ENCODE assay signal across 10 mouse cellular contexts in the genomic region with DNA sequence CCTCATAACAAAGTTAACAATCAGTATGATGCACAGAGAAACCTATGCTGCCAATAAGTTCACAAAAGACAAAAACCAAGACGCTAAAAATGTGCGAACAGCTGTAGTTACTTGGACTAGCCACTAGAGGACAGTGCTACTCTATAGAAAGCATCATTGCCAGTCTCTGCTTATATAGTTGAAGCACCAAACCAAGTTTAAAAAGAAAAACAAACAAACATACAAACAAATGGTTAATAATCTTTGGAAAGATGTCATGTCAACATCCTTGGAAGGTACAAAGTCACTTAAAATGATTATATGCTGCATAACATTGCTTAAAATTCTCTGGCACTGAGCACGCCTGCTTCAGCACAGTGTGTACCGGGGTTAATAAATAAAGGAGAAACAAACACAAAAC. TPM values are rescaled to one million over a fixed set of nuclear protein-coding genes. Genes with fewer than 3 reads are reported as not detected.
DNase-seq lines count a peak whose midpoint lies in the region; ATAC-seq lines count a peak whose summit lies in the region.
"Had no signal": no experiment of that assay in that cellular context is flagged by ENCODE, and none has a peak within 500 bp of the region (broad histone marks: within the 10 kb centered on the region; RNA-seq: fewer than 3 reads in every experiment).

No protein-coding gene starts in this region.

- intact Hi-C loops in heart, postnatal 36 days (cut with DNase I) = loop anchor here (10.0 kb wide), 3 partner anchors 190 to 670 kb away; no protein-coding TSS in a partner anchor

- DNase-seq in forebrain, embryonic 11.5 days (ENCODE audit: low spot score) = no peak
- peak; percentile 33 for DNase-seq in right cerebral cortex, adult 18-20 months
- no peak for DNase-seq in right cerebral cortex, postnatal 25 days
- peak; percentile 84 for DNase-seq in hindbrain, embryonic 14.5 days (ENCODE audit: low spot score)
- no peak for DNase-seq in adrenal gland, postnatal 10 days
- DNase-seq in urinary bladder, postnatal 14 days (ENCODE audit: low spot score) = no peak
- no peak for DNase-seq in heart, postnatal 36 days

- peaks cover 18% of the 10 kb centered on the region for H3K27me3 ChIP-seq in forebrain, embryonic 12.5 days
- H3K27me3 ChIP-seq in forebrain, embryonic 11.5 days (ENCODE audit: control insufficient read depth, insufficient read depth, low read length) = peaks cover 11% of the 10 kb centered on the region
- H3K27me3 ChIP-seq in hindbrain, embryonic 14.5 days (ENCODE audit: control insufficient read depth, insufficient read depth, low read length) = peaks cover 4% of the 10 kb centered on the region; the same call in 1 of the 2 replicates

- WGBS in forebrain, embryonic 12.5 days = 42% methylated on average over 4 of the region's 4 CpGs
- WGBS in forebrain, embryonic 11.5 days = 45% methylated on average over 4 of the region's 4 CpGs
- 42% methylated on average over 4 of the region's 4 CpGs for WGBS in hindbrain, embryonic 14.5 days

- peaks cover 35% of the 10 kb centered on the region for H3K4me1 ChIP-seq in forebrain, embryonic 12.5 days
- H3K4me1 ChIP-seq in forebrain, embryonic 11.5 days (replicated peaks; ENCODE audit: control insufficient read depth, insufficient read depth, low read length) = peaks cover 6% of the 10 kb centered on the region; the same call in 1 of the 2 replicates
- peaks cover 12% of the 10 kb centered on the region for H3K4me1 ChIP-seq in hindbrain, embryonic 14.5 days (replicated peaks; ENCODE audit: control insufficient read depth, insufficient read depth, low read length)

- peak; percentile 5; the same call in 1 of the 2 replicates for ATAC-seq in forebrain, embryonic 12.5 days (ENCODE audit: low FRiP score)
- no peak for ATAC-seq in forebrain, embryonic 11.5 days (replicated peaks; ENCODE audit: low FRiP score)
- ATAC-seq in hindbrain, embryonic 14.5 days (ENCODE audit: low FRiP score) = no peak

- no peaks in the 10 kb centered on the region for H3K9me3 ChIP-seq in forebrain, embryonic 12.5 days
- no peaks in the 10 kb centered on the region for H3K9me3 ChIP-seq in forebrain, embryonic 11.5 days (ENCODE audit: control insufficient read depth, low read length)
- no peaks in the 10 kb centered on the region for H3K9me3 ChIP-seq in hindbrain, embryonic 14.5 days (ENCODE audit: control insufficient read depth, low read length)
- H3K9me3 ChIP-seq: stomach, embryonic 15.5 days had no signal

- H3K36me3 ChIP-seq in forebrain, embryonic 12.5 days (replicated peaks) = no peaks in the 10 kb centered on the region
- H3K36me3 ChIP-seq in forebrain, embryonic 11.5 days (ENCODE audit: control insufficient read depth, insufficient read depth, low read length) = no peaks in the 10 kb centered on the region
- H3K36me3 ChIP-seq in hindbrain, embryonic 14.5 days (replicated peaks; ENCODE audit: control insufficient read depth, insufficient read depth) = no peaks in the 10 kb centered on the region
- H3K36me3 ChIP-seq: stomach, embryonic 15.5 days had no signal

- no peak overlapping the region for H3K27ac ChIP-seq in forebrain, embryonic 12.5 days
- H3K27ac ChIP-seq in forebrain, embryonic 11.5 days (ENCODE audit: low read depth, low read length) = no peak overlapping the region
- H3K27ac ChIP-seq in hindbrain, embryonic 14.5 days = no peak overlapping the region
- H3K27ac ChIP-seq: stomach, embryonic 15.5 days had no signal

- peak overlapping the region; percentile 15; the same call in 1 of the 2 replicates for H3K4me2 ChIP-seq in forebrain, embryonic 12.5 days
- H3K4me2 ChIP-seq in forebrain, embryonic 11.5 days (ENCODE audit: low read depth, low read length, severe bottlenecking) = no peak overlapping the region
- peak overlapping the region; percentile 87 for H3K4me2 ChIP-seq in hindbrain, embryonic 14.5 days (replicated peaks)
- H3K4me2 ChIP-seq: stomach, embryonic 15.5 days had no signal

- H3K9ac ChIP-seq in forebrain, embryonic 12.5 days = no peak overlapping the region
- no peak overlapping the region for H3K9ac ChIP-seq in forebrain, embryonic 11.5 days (ENCODE audit: low read length)
- 0 out of 2 replicates have a peak overlapping the region, but pooled peaks have one; percentile 74 for H3K9ac ChIP-seq in hindbrain, embryonic 14.5 days
- H3K9ac ChIP-seq: stomach, embryonic 15.5 days had no signal

- H3K4me3 ChIP-seq in forebrain, embryonic 12.5 days (replicated peaks) = no peak overlapping the region
- no peak overlapping the region for H3K4me3 ChIP-seq in forebrain, embryonic 11.5 days (ENCODE audit: low read depth, low read length)
- H3K4me3 ChIP-seq in hindbrain, embryonic 14.5 days (replicated peaks; ENCODE audit: low read length) = peak overlapping the region; percentile 56
- H3K4me3 ChIP-seq: stomach, embryonic 15.5 days had no signal

RNA-seq across cellular contexts. Expression of a gene that starts 5.6 kb away (rescaled TPM):
- polyA plus RNA-seq in forebrain, embryonic 12.5 days (2016; fragmentation: Nextera tagmentation; extraction: Ambion mirVana) = 3.7 and 5.2 TPM in 2 replicates
- 2.2 and 2.6 TPM in 2 replicates for polyA plus RNA-seq in forebrain, embryonic 11.5 days (2014; fragmentation: Nextera tagmentation; extraction: Ambion mirVana)
- 35.9 and 37.2 TPM in 2 replicates for polyA plus RNA-seq in hindbrain, embryonic 14.5 days (2014; fragmentation: Nextera tagmentation; extraction: Ambion mirVana)
- total RNA-seq in adrenal gland, postnatal 10 days (2021) = under 1 TPM; 0.76 to 0.81 TPM
- under 1 TPM; 0.44 to 0.73 TPM for total RNA-seq in heart, postnatal 36 days (2021)
- polyA plus RNA-seq: liver, embryonic 16.5 days had no signal

Comparison
In these comparisons a context has a peak if more than half of its experiments do, and no peak if none do; other contexts are left out.
1. DNase-seq: peak in right cerebral cortex, adult 18-20 months (single experiment) and hindbrain, embryonic 14.5 days (single experiment); none in forebrain, embryonic 11.5 days (single experiment), right cerebral cortex, postnatal 25 days (single experiment), adrenal gland, postnatal 10 days (single experiment), urinary bladder, postnatal 14 days (single experiment) and heart, postnatal 36 days (0 of 2).